Mouse (Mus musculus) embryonic fibroblast, embryonic 13.5 days (primary cell): ENCODE data around the gene Rcor3. TPM values are rescaled to one million over a fixed set of nuclear protein-coding genes. Genes with fewer than 3 reads are reported as not detected.

Source experiments
- H3K27ac ChIP-seq: 2 replicates; pipeline ENCODE4 v1.5.1; 2012; ENCODE audit warnings: low read length, control low read depth, inconsistent platforms; ENCODE audit not compliant: insufficient read depth
- H3K4me1 ChIP-seq: 2 replicates; pipeline ENCODE4 v1.6.1; 2011; ENCODE audit warnings: low read length; ENCODE audit not compliant: control insufficient read depth, insufficient read depth
- H3K4me3 ChIP-seq: 2 replicates; pipeline ENCODE4 v1.5.1; 2011; ENCODE audit warnings: mild to moderate bottlenecking, control low read depth, low read length; ENCODE audit not compliant: insufficient read depth
- CTCF ChIP-seq: IDR thresholded peaks from 2 replicates; pipeline ENCODE4 v1.5.1; 2011; ENCODE audit warnings: mild to moderate bottlenecking, control low read depth, low read length, moderate library complexity, borderline replicate concordance; ENCODE audit not compliant: insufficient read depth
- POLR2A ChIP-seq: IDR thresholded peaks from 2 replicates; pipeline ENCODE4 v1.6.1; 2011; ENCODE audit warnings: low read depth, mild to moderate bottlenecking, control low read depth, low read length, moderate library complexity
- polyA plus RNA-seq: library from polyadenylated mRNA; stranded (reverse); fragments of >200 nt; gene quantifications from 2 replicates; pipeline ENCODE4 v1.2.4, GENCODE M21; 2011; ENCODE audit warnings: low read depth; ENCODE audit not compliant: missing spikeins, insufficient read length

Gene Rcor3
- polyA plus RNA-seq, 1 experiment, result 50.2 TPM

- Histone ChIP-seq H3K4me3 (no peak overlapping the region), H3K4me1 (no peaks in the 10 kb centered on the region), H3K27ac (no peak overlapping the region)
- TF ChIP-seq CTCF (no peak), POLR2A (no peak)
Observed at GRCm38 (mm10) chr1:192128343-192128742, 9.5 kb downstream of the Rcor3 start.

DNA sequence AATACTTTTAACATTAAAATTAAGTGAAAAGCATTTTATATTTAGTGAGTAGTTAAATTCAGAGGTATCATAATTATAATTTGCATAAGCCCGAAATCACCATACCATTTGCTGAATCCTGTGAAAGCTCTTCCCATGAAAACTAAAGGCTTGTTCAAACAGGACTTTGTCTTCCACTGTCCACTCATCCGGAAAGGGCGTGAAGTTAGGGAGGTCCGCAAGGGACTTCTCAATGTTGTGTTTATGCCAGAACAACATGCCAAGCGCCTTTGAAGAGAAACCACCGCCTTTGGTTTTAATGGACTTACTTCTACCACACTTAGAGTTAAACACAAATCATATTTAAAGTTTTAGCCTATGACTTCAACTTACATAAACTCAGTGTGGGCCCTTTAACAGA lies 12.1 kb downstream of the Rcor3 start:
- Histone ChIP-seq H3K27ac (no peak overlapping the region), H3K4me1 (no peaks in the 10 kb centered on the region), H3K4me3 (no peak overlapping the region)
- TF ChIP-seq CTCF (no peak), POLR2A (no peak)

GRCm38 (mm10) chr1:192116262-192116661 lies 21.6 kb downstream of the Rcor3 start:
- H3K27ac ChIP-seq, result no peak overlapping the region
- no peak overlapping the region for H3K4me3 ChIP-seq
- no peaks in the 10 kb centered on the region for H3K4me1 ChIP-seq
- TF ChIP-seq POLR2A, result no peak
- TF ChIP-seq CTCF, result no peak

GRCm38 (mm10) chr1:192115378-192115777 lies 22.5 kb downstream of the Rcor3 start:
- Histone ChIP-seq H3K27ac (no peak overlapping the region), H3K4me3 (no peak overlapping the region), H3K4me1 (no peaks in the 10 kb centered on the region)
- TF ChIP-seq CTCF (no peak), POLR2A (no peak)

DNA sequence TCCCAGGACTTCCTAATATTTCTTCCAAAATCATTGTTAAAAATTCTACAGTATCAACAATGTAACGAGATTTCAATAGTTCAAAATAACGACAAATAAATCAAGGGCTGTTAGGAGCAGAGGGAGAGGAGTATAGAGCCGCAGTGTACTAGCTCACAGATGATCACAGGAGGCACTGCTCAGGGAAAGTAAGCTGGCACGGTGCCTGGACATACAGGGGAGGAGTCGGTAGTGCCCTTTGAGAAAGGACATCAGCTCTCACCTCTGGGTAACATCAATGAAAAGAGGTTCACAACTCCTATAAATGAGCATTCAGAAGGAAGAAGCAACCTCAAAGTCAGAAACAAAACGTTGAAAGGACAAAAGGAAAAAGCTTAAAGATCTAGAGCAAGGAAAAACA lies 28.7 kb downstream of the Rcor3 start:
- TF ChIP-seq POLR2A (no peak), CTCF (no peak)
- H3K4me1 ChIP-seq, result no peaks in the 10 kb centered on the region
- no peak overlapping the region for H3K4me3 ChIP-seq
- H3K27ac ChIP-seq, result no peak overlapping the region

- Histone ChIP-seq H3K4me1 (no peaks in the 10 kb centered on the region), H3K4me3 (no peak overlapping the region), H3K27ac (no peak overlapping the region)
- no peak for TF ChIP-seq POLR2A
- peak; percentile 92; the same call in 1 of the 2 replicates for TF ChIP-seq CTCF
Observed at GRCm38 (mm10) chr1:192107352-192107751, 30.5 kb downstream of the Rcor3 start.

DNA sequence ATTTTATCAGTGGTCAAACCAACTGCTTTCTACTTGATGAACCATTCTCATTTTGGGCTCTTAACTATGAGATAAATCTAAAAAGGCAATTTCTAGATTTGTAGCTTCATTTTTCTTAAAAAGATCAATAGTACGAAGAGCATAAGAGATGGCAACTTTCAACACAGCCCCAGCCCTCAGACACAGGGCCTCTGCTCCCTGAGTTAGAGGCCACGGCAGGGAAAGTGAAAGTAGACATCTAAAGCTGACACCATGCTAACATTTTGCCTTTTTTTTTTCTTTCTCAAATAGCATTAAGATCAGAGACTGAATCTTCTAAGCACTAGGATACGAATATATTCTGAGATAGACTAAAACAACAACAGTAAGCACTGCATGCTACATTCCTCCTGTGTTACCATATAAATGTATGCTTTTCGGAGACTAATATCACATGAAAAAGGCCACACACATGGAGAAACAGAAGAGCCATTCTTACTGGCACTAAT lies 31.9 kb downstream of the Rcor3 start:
- Histone ChIP-seq H3K4me3 (no peak overlapping the region), H3K4me1 (no peaks in the 10 kb centered on the region), H3K27ac (no peak overlapping the region)
- TF ChIP-seq POLR2A (no peak), CTCF (no peak)

GRCm38 (mm10) chr1:192104021-192104420 lies 33.8 kb downstream of the Rcor3 start:
- Histone ChIP-seq H3K4me3 (no peak overlapping the region), H3K27ac (no peak overlapping the region), H3K4me1 (no peaks in the 10 kb centered on the region)
- no peak for TF ChIP-seq POLR2A
- TF ChIP-seq CTCF, result no peak

GRCm38 (mm10) chr1:192103176-192103575 lies 34.7 kb downstream of the Rcor3 start:
- no peak for TF ChIP-seq POLR2A
- TF ChIP-seq CTCF, result no peak
- H3K4me3 ChIP-seq, result no peak overlapping the region
- no peak overlapping the region for H3K27ac ChIP-seq
- H3K4me1 ChIP-seq, result no peaks in the 10 kb centered on the region

- Histone ChIP-seq H3K4me3 (no peak overlapping the region), H3K4me1 (no peaks in the 10 kb centered on the region), H3K27ac (no peak overlapping the region)
- TF ChIP-seq POLR2A (no peak), CTCF (no peak)
Observed at GRCm38 (mm10) chr1:192101359-192101758, 36.5 kb downstream of the Rcor3 start.

GRCm38 (mm10) chr1:192100742-192101141 lies 37.1 kb downstream of the Rcor3 start:
- no peak overlapping the region for H3K27ac ChIP-seq
- H3K4me3 ChIP-seq, result no peak overlapping the region
- TF ChIP-seq POLR2A (no peak), CTCF (no peak)
- no peaks in the 10 kb centered on the region for H3K4me1 ChIP-seq
